Mouse (Mus musculus) adrenal gland, adult (tissue): ENCODE measurements around the gene Vmn1r75.

Source experiments
- DNase-seq, 2 experiments: peaks; one replicate each; pipeline ENCODE4 v3.0.0; 2022 to 2023; ENCODE audit warnings: low spot score in 1 of 2; ENCODE audit not compliant: inconsistent age in 2 of 2

Vmn1r75 gene

DNA sequence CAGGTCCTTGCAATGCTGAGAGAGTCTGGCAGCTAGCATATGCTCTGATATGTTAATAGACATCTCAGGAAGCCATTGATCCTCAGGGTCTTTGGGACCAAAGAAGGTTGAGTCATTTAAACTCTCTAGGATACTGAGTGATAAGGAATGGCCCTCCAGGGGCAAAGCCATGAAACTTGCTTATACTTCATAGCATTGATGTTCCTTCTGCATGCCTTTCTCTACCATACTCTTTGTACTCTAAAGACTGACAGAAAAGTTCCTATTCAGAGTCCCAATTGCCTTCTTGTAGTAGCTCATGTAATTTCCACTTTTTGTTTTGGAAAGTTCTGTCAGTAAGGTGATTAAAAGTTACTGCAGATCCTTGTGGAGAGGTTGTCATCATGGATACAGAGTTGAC is at the start of gene Vmn1r75:
Vmn1r75 (plus strand) TSS at position 301 of the 400 bp plus-strand sequence.
- no peak for DNase-seq

DNA sequence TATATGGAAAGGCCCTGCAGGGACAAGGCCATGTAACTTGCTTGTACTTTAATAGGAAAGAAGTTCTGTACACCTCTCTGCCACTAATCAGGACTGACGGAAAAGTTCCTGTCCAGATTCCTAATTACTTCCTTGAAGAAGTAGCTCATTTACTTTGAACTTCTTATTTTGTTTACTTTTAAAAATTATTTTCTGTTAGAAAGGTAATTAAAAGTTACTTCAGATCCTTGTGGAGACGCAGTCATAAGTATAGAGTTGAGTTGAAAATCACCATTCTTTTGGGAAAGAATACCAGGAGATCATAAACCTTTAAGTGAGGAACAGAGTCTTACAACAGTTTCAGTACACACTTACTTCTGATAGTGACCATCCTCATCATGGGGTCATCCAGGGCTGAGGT is 40.8 kb upstream of the Vmn1r75 start, which contains the start of gene Vmn1r74:
Vmn1r74 (plus strand) TSS at position 301 of the 400 bp plus-strand sequence.
- no peak for DNase-seq
